Mouse (Mus musculus): ENCODE data around the gene Smim5. TPM values are rescaled to one million over a fixed set of nuclear protein-coding genes. Genes with fewer than 3 reads are reported as not detected.

The Smim5 gene
- polyA plus RNA-seq, 1 experiment from 2014 or later, result 2.0 TPM

- Histone ChIP-seq H3K4me3 (ENCODE audit: low read depth, low read length) (no peak overlapping the region), H3K36me3 (ENCODE audit: control insufficient read depth, insufficient read depth, low read length) (no peaks in the 10 kb centered on the region), H3K9me3 (ENCODE audit: control insufficient read depth, low read length) (no peaks in the 10 kb centered on the region), H3K9ac (ENCODE audit: low read length) (no peak overlapping the region), H3K4me2 (ENCODE audit: low read depth) (no peak overlapping the region), H3K27me3 (ENCODE audit: control insufficient read depth, insufficient read depth, low read length) (peaks cover 8% of the 10 kb centered on the region), H3K4me1 (ENCODE audit: control insufficient read depth, insufficient read depth, low read length) (no peaks in the 10 kb centered on the region), H3K27ac (ENCODE audit: low read depth, low read length) (no peak overlapping the region)
- no peak for DNase-seq (ENCODE audit: low spot score)
- ATAC-seq (ENCODE audit: insufficient read depth, low FRiP score, low TSS enrichment), result no peak
- WGBS, result 93% methylated on average over 11 of the region's 11 CpGs
Observed at GRCm38 (mm10) chr11:115886446-115886845, 13.3 kb upstream of the Smim5 start.

- Histone ChIP-seq H3K4me1 (ENCODE audit: control insufficient read depth, insufficient read depth, low read length) (no peaks in the 10 kb centered on the region), H3K4me2 (ENCODE audit: low read depth) (no peak overlapping the region), H3K4me3 (ENCODE audit: low read depth, low read length) (no peak overlapping the region), H3K27me3 (ENCODE audit: control insufficient read depth, insufficient read depth, low read length) (peaks cover 4% of the 10 kb centered on the region), H3K9ac (ENCODE audit: low read length) (no peak overlapping the region), H3K9me3 (ENCODE audit: control insufficient read depth, low read length) (no peaks in the 10 kb centered on the region), H3K36me3 (ENCODE audit: control insufficient read depth, insufficient read depth, low read length) (no peaks in the 10 kb centered on the region), H3K27ac (ENCODE audit: low read depth, low read length) (no peak overlapping the region)
- ATAC-seq (ENCODE audit: insufficient read depth, low FRiP score, low TSS enrichment), result no peak
- no peak for DNase-seq (ENCODE audit: low spot score)
- WGBS, result 91% methylated on average over 5 of the region's 5 CpGs
Observed at GRCm38 (mm10) chr11:115888020-115888419, 11.7 kb upstream of the Smim5 start.

GRCm38 (mm10) chr11:115889159-115889558, 10.6 kb upstream of the Smim5 start:
- no peak for ATAC-seq (ENCODE audit: insufficient read depth, low FRiP score, low TSS enrichment)
- Histone ChIP-seq H3K4me2 (ENCODE audit: low read depth) (no peak overlapping the region), H3K27ac (ENCODE audit: low read depth, low read length) (no peak overlapping the region), H3K4me1 (ENCODE audit: control insufficient read depth, insufficient read depth, low read length) (no peaks in the 10 kb centered on the region), H3K9me3 (ENCODE audit: control insufficient read depth, low read length) (no peaks in the 10 kb centered on the region), H3K9ac (ENCODE audit: low read length) (no peak overlapping the region), H3K4me3 (ENCODE audit: low read depth, low read length) (no peak overlapping the region), H3K27me3 (ENCODE audit: control insufficient read depth, insufficient read depth, low read length) (no peaks in the 10 kb centered on the region), H3K36me3 (ENCODE audit: control insufficient read depth, insufficient read depth, low read length) (no peaks in the 10 kb centered on the region; the same call in 1 of the 2 replicates)
- 82% methylated on average over 6 of the region's 6 CpGs for WGBS
- no peak for DNase-seq (ENCODE audit: low spot score)

GRCm38 (mm10) chr11:115892213-115892612, 7.6 kb upstream of the Smim5 start:
- no peaks in the 10 kb centered on the region; the same call in none of the 2 replicates for H3K36me3 ChIP-seq (ENCODE audit: control insufficient read depth, insufficient read depth, low read length)
- H3K4me2 ChIP-seq (ENCODE audit: low read depth), result no peak overlapping the region
- no peaks in the 10 kb centered on the region for H3K9me3 ChIP-seq (ENCODE audit: control insufficient read depth, low read length)
- 63% methylated on average over 6 of the region's 6 CpGs for WGBS
- no peak overlapping the region for H3K4me3 ChIP-seq (ENCODE audit: low read depth, low read length)
- no peaks in the 10 kb centered on the region for H3K27me3 ChIP-seq (ENCODE audit: control insufficient read depth, insufficient read depth, low read length)
- H3K27ac ChIP-seq (ENCODE audit: low read depth, low read length), result no peak overlapping the region
- H3K4me1 ChIP-seq (ENCODE audit: control insufficient read depth, insufficient read depth, low read length), result no peaks in the 10 kb centered on the region
- DNase-seq (ENCODE audit: low spot score) (no peak), ATAC-seq (ENCODE audit: insufficient read depth, low FRiP score, low TSS enrichment) (no peak)
- H3K9ac ChIP-seq (ENCODE audit: low read length), result no peak overlapping the region

- Histone ChIP-seq H3K36me3 (ENCODE audit: control insufficient read depth, insufficient read depth, low read length) (no peaks in the 10 kb centered on the region; the same call in none of the 2 replicates), H3K9me3 (ENCODE audit: control insufficient read depth, low read length) (no peaks in the 10 kb centered on the region), H3K4me2 (ENCODE audit: low read depth) (no peak overlapping the region), H3K27ac (ENCODE audit: low read depth, low read length) (no peak overlapping the region), H3K9ac (ENCODE audit: low read length) (no peak overlapping the region), H3K4me1 (ENCODE audit: control insufficient read depth, insufficient read depth, low read length) (no peaks in the 10 kb centered on the region), H3K27me3 (ENCODE audit: control insufficient read depth, insufficient read depth, low read length) (no peaks in the 10 kb centered on the region), H3K4me3 (ENCODE audit: low read depth, low read length) (no peak overlapping the region)
- no peak for ATAC-seq (ENCODE audit: insufficient read depth, low FRiP score, low TSS enrichment)
- 87% methylated on average over 9 of the region's 9 CpGs for WGBS
- DNase-seq (ENCODE audit: low spot score), result no peak
Observed at GRCm38 (mm10) chr11:115893071-115893470, 6.7 kb upstream of the Smim5 start.

- DNase-seq (ENCODE audit: low spot score) (peak; percentile 23), ATAC-seq (ENCODE audit: insufficient read depth, low FRiP score, low TSS enrichment) (no peak)
- WGBS, result 68% methylated on average over 14 of the region's 14 CpGs
- Histone ChIP-seq H3K4me2 (ENCODE audit: low read depth) (no peak overlapping the region), H3K4me3 (ENCODE audit: low read depth, low read length) (no peak overlapping the region), H3K27me3 (ENCODE audit: control insufficient read depth, insufficient read depth, low read length) (no peaks in the 10 kb centered on the region), H3K9ac (ENCODE audit: low read length) (no peak overlapping the region), H3K9me3 (ENCODE audit: control insufficient read depth, low read length) (no peaks in the 10 kb centered on the region), H3K4me1 (ENCODE audit: control insufficient read depth, insufficient read depth, low read length) (peaks cover 4% of the 10 kb centered on the region), H3K27ac (ENCODE audit: low read depth, low read length) (no peak overlapping the region), H3K36me3 (ENCODE audit: control insufficient read depth, insufficient read depth, low read length) (no peaks in the 10 kb centered on the region; the same call in none of the 2 replicates)
Observed at GRCm38 (mm10) chr11:115894755-115895520, 4.8 kb upstream of the Smim5 start.

- peaks cover 9% of the 10 kb centered on the region for H3K4me1 ChIP-seq (ENCODE audit: control insufficient read depth, insufficient read depth, low read length)
- no peak overlapping the region for H3K27ac ChIP-seq (ENCODE audit: low read depth, low read length)
- H3K27me3 ChIP-seq (ENCODE audit: control insufficient read depth, insufficient read depth, low read length), result no peaks in the 10 kb centered on the region
- WGBS, result 83% methylated on average over 7 of the region's 7 CpGs
- H3K4me3 ChIP-seq (ENCODE audit: low read depth, low read length), result no peak overlapping the region
- H3K4me2 ChIP-seq (ENCODE audit: low read depth), result no peak overlapping the region
- DNase-seq (ENCODE audit: low spot score) (no peak), ATAC-seq (ENCODE audit: insufficient read depth, low FRiP score, low TSS enrichment) (no peak)
- H3K9me3 ChIP-seq (ENCODE audit: control insufficient read depth, low read length), result no peaks in the 10 kb centered on the region
- H3K36me3 ChIP-seq (ENCODE audit: control insufficient read depth, insufficient read depth, low read length), result no peaks in the 10 kb centered on the region; the same call in none of the 2 replicates
- H3K9ac ChIP-seq (ENCODE audit: low read length), result no peak overlapping the region
Observed at GRCm38 (mm10) chr11:115898446-115898845, 1.3 kb upstream of the Smim5 start.

- ATAC-seq (ENCODE audit: insufficient read depth, low FRiP score, low TSS enrichment) (no peak), DNase-seq (ENCODE audit: low spot score) (peak; percentile 49)
- Histone ChIP-seq H3K4me3 (ENCODE audit: low read depth, low read length) (no peak overlapping the region), H3K4me2 (ENCODE audit: low read depth) (no peak overlapping the region), H3K9ac (ENCODE audit: low read length) (no peak overlapping the region), H3K36me3 (ENCODE audit: control insufficient read depth, insufficient read depth, low read length) (no peaks in the 10 kb centered on the region; the same call in none of the 2 replicates), H3K27ac (ENCODE audit: low read depth, low read length) (no peak overlapping the region), H3K27me3 (ENCODE audit: control insufficient read depth, insufficient read depth, low read length) (no peaks in the 10 kb centered on the region), H3K4me1 (ENCODE audit: control insufficient read depth, insufficient read depth, low read length) (peaks cover 9% of the 10 kb centered on the region), H3K9me3 (ENCODE audit: control insufficient read depth, low read length) (no peaks in the 10 kb centered on the region)
- 15% methylated on average over 4 of the region's 4 CpGs for WGBS
Observed at GRCm38 (mm10) chr11:115898886-115899285, 880 bp upstream of the Smim5 start.

Data from neural tube, embryonic 11.5 days (tissue).